Mouse (Mus musculus) T-helper 17 cell (primary cell): ENCODE data around the gene Mvb12a.
"Not testable (repeated sequence)": the region's sequence is repeated elsewhere in the genome, so short reads cannot be mapped to it uniquely, and the experiment has no call there.

Experiments
- in situ Hi-C, 2 experiments: fragments of 300-600 bp; cut with MboI, MseI; formaldehyde crosslinking; loops; 1 replicate in 1 of 2; 2 replicates in 1 of 2; pipeline ENCODE4 v1.15.1; 2025; ENCODE audit warnings: high pct_unique_total_duplicates in 2 of 2

Mvb12a gene

GRCm38 (mm10) chr8:71526272-71526671 is 16.4 kb upstream of the Mvb12a start:
- in situ Hi-C loops = loop anchor here in 1 of 2 experiments (10.0 kb wide), 1 partner anchor 81 kb away; no protein-coding TSS in a partner anchor

- in situ Hi-C loops = loop anchor here in 1 of 2 experiments (10.0 kb wide), 1 partner anchor 83 kb away; no protein-coding TSS in a partner anchor
Observed at GRCm38 (mm10) chr8:71527162-71527870, 15.4 kb upstream of the Mvb12a start.

GRCm38 (mm10) chr8:71528362-71529073 is 14.2 kb upstream of the Mvb12a start:
- in situ Hi-C loops = loop anchor here in 1 of 2 experiments (10.0 kb wide), 1 partner anchor 84 kb away; no protein-coding TSS in a partner anchor

GRCm38 (mm10) chr8:71530735-71531467 is 11.8 kb upstream of the Mvb12a start:
- in situ Hi-C loops = not testable (repeated sequence)

GRCm38 (mm10) chr8:71534263-71534810 is 8.4 kb upstream of the Mvb12a start:
- in situ Hi-C loops = no loop called here

GRCm38 (mm10) chr8:71535663-71536062 is 7.1 kb upstream of the Mvb12a start:
- in situ Hi-C loops = no loop called here

GRCm38 (mm10) chr8:71537028-71537867 is 5.5 kb upstream of the Mvb12a start, which contains the start of gene Bst2:
Bst2 (minus strand) TSS chr8:71537456.
- in situ Hi-C loops = no loop called here

GRCm38 (mm10) chr8:71543755-71544154 is 1.0 kb downstream of the Mvb12a start:
- in situ Hi-C loops = no loop called here

GRCm38 (mm10) chr8:71545053-71545452 is 2.3 kb downstream of the Mvb12a start:
- in situ Hi-C loops = no loop called here

- in situ Hi-C loops = no loop called here
Observed at GRCm38 (mm10) chr8:71547590-71547989, 4.9 kb downstream of the Mvb12a start.

- in situ Hi-C loops = no loop called here
Observed at GRCm38 (mm10) chr8:71550754-71551153, 8.0 kb downstream of the Mvb12a start.

GRCm38 (mm10) chr8:71552770-71553169 is 10.0 kb downstream of the Mvb12a start:
- in situ Hi-C loops = no loop called here

- in situ Hi-C loops = no loop called here
Observed at GRCm38 (mm10) chr8:71554001-71554400, 11.3 kb downstream of the Mvb12a start.

- in situ Hi-C loops = no loop called here
Observed at GRCm38 (mm10) chr8:71554644-71555043, 11.9 kb downstream of the Mvb12a start.

GRCm38 (mm10) chr8:71558071-71558957 is 15.6 kb downstream of the Mvb12a start, which contains the start of gene Tmem221:
Tmem221 (minus strand) TSS chr8:71558871.
- in situ Hi-C loops = no loop called here

GRCm38 (mm10) chr8:71558958-71559690 is 16.4 kb downstream of the Mvb12a start:
- in situ Hi-C loops = no loop called here

- in situ Hi-C loops = loop anchor here (5.0 to 10.0 kb wide), 3 partner anchors 37 to 105 kb away; partner anchors contain the start of gene Fam129c (in 1 of the 2)
Observed at GRCm38 (mm10) chr8:71560071-71560470, 17.3 kb downstream of the Mvb12a start.

GRCm38 (mm10) chr8:71560765-71561164 is 18.0 kb downstream of the Mvb12a start:
- in situ Hi-C loops = loop anchor here (5.0 to 10.0 kb wide), 3 partner anchors 37 to 104 kb away; partner anchors contain the start of gene Fam129c (in 1 of the 2)

- in situ Hi-C loops = loop anchor here (5.0 to 10.0 kb wide), 3 partner anchors 36 to 103 kb away; partner anchors contain the start of gene Fam129c (in 1 of the 2)
Observed at GRCm38 (mm10) chr8:71561401-71561800, 18.7 kb downstream of the Mvb12a start.
